Mouse (Mus musculus) lung, adult 2 months (tissue): ENCODE results near the gene Fam133b. TPM values are rescaled to one million over a fixed set of nuclear protein-coding genes. Genes with fewer than 3 reads are reported as not detected.
"Not testable (repeated sequence)": the region's sequence is repeated elsewhere in the genome, so short reads cannot be mapped to it uniquely, and the experiment has no call there.

Source experiments
- DNase-seq: peaks from one replicate; pipeline ENCODE4 v3.0.0; 2022
- H3K4me1 ChIP-seq: fragments of 200-500 bp; 2 replicates; pipeline ENCODE4 v1.6.1; 2011; ENCODE audit warnings: low read length; ENCODE audit not compliant: control insufficient read depth, insufficient read depth
- H3K4me3 ChIP-seq: fragments of 200-500 bp; replicated peaks from 2 replicates; pipeline ENCODE3; 2011; ENCODE audit warnings: low read depth, mild to moderate bottlenecking, control low read depth, low read length; ENCODE audit errors: extremely low read depth
- CTCF ChIP-seq: fragments of 200-500 bp; IDR thresholded peaks from 2 replicates; pipeline ENCODE4 v1.5.1; 2011; ENCODE audit warnings: mild to moderate bottlenecking, low read length, control low read depth; ENCODE audit not compliant: insufficient read depth
- POLR2A ChIP-seq: fragments of 200-500 bp; IDR thresholded peaks from 2 replicates; pipeline ENCODE4 v1.6.1; 2011; ENCODE audit warnings: low read depth, mild to moderate bottlenecking, control low read depth, low read length, borderline replicate concordance; ENCODE audit errors: extremely low read depth
- WGBS: fragments of 180-500 bp; shearing (Covaris S2); methylation state at CpG from one replicate; pipeline ENCODE4 v1.1.7; 2018; 5-methylcytosine and 5-hydroxymethylcytosine counted together
- polyA plus RNA-seq: library from polyadenylated mRNA; depleted of rRNA; stranded (reverse); fragments of >200 nt; gene quantifications from 2 replicates; pipeline ENCODE4 v1.2.3, GENCODE M21; 2012

Fam133b gene
- polyA plus RNA-seq, 1 experiment: 6.4 TPM

DNA sequence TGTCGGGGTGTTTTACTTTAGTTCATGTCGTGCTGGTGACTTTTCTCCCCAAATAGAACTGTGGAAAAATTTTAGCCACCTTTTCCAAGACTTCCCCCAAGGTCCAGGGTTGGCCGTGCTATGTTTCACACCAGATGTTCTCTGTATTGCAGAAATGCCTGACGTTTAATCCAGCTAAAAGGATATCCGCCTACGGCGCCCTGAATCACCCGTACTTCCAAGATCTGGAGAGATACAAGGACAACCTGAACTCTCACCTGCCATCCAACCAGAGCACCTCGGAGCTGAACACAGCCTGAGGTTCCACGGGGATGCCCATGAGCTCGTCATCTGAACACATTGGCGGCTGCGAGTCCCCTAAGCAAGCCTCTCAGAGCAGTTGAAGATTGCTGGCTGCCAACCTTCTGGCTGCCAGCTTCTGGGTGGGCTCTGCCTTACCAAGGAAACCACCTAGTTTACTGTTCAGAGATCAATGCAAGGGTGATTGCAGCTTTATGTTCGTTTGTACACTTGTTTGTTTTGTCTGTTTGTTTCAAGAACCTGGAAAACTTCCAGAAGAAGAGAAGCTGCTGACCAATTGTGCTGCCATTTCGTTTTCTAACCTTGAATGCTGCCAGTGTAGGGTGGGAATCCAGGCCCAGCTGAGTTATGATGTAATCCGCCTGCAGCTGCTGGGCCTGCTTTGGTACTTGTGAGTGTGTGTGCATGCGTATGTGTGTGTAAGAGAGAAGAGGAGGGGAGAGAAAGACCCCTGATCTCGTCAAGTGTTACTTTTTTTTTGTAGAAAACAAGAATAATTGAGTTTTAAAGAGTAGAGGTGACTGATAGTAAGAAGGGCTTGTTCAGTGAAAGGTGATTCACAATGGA lies 22.9 kb upstream of the Fam133b start:
- Histone ChIP-seq H3K4me3 (no peak overlapping the region), H3K4me1 (peaks cover 4% of the 10 kb centered on the region)
- no peak for TF ChIP-seq CTCF
- no peak for TF ChIP-seq POLR2A
- WGBS: 82% methylated on average over 18 of the region's 18 CpGs
- no peak for DNase-seq

DNA sequence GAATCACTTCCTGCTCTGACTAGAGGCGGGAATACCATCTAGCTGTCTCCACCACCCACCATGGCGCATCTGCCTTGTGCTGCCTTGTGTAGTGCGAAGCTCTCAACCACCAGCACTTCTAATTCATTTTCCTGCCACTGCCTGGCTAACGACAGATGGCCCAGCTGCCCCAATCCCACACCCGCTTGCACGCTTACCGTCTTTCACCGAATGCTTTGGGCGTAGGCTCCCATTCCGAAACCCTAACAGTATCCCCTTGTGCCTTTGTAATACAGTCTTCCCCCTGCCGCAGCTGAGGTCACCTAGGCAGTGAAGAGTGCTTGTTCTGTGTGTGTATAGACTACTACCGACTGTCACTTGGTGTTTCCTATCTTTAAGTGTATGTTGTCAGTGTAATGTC lies 21.9 kb upstream of the Fam133b start:
- Histone ChIP-seq H3K4me1 (no peaks in the 10 kb centered on the region), H3K4me3 (no peak overlapping the region)
- no peak for DNase-seq
- TF ChIP-seq CTCF (no peak), POLR2A (no peak)
- 91% methylated on average over 12 of the region's 12 CpGs for WGBS

DNA sequence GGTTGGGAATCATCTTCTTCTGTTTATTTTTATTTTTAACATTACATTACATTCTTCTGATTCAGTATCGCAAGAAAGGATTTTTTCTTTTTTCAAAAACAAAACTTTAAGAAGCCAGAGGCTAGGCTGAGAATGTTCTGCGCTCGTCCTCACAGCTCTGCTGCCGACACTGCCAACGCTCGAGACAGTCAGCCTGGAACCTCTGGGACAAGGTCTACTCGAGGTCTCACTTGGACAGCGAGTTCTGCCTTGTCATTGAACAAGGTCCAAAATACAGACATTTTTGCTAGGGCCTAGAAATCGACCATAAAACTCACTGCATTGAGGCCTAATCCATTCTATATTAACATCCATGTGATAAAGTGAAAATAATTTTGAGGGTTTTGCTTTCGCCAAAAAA lies 20.8 kb upstream of the Fam133b start:
- no peaks in the 10 kb centered on the region for H3K4me1 ChIP-seq
- 88% methylated on average over 10 of the region's 10 CpGs for WGBS
- DNase-seq: no peak
- TF ChIP-seq POLR2A (no peak), CTCF (no peak)
- no peak overlapping the region for H3K4me3 ChIP-seq

DNA sequence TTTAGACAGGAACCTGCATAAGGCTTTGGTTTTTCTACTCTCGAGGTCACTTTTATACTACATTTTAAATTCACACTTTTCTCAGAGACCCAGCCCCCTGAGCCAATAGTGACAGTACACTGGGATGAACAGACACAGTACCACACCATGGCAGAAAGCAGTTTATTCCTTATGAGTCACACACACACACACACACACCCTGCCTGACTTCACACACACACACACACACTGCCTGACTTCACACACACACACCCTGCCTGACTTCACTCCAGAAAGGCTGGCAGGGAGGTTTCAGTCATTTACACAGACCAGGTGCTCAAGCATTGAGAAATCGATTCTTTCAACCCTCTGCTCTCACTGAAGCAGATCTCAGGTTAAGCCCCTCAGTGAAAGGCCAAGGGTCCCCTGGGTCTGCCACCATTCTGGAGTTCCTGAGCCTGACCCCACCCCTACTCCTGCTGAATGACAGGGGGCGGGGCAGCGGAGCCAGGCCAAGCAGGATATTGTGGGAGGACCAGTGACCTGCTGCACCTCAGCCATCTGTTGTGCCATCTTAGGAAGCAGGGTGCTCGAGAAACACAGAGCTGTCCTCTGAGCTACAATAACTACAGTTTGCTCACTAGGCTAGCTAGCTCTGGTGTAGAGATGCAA lies 16.5 kb upstream of the Fam133b start:
- DNase-seq: no peak
- Histone ChIP-seq H3K4me3 (no peak overlapping the region), H3K4me1 (no peaks in the 10 kb centered on the region)
- WGBS: 52% methylated on average over 5 of the region's 5 CpGs
- TF ChIP-seq POLR2A (no peak), CTCF (no peak)

DNA sequence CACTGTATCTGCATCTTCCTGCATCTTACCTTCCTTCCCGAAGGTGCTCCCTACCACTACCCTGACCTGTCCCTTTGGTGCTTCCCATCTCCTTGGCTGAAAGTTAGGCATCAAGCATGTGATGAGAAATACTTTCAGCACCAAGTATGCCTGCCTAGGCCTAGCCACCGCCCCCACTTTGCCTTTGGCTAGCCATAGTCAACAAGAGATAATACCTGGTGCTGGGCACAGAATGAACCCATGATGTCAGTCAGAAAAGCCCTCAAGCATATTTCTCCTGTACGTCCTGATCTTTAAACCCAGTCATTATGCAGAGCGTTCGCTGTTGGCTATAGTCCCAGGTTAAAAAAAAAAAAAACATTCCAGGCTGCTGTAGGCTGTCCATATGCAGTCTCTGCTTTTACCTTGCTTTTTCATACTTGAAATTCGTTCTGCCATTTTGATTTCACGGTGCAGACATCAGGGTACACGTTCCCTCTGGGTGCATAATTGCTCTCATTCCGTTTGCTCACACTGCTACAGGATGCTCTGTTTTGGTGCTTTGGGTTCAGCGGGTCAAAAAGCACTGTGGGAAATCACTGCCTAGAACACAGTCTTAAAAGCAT lies 13.9 kb upstream of the Fam133b start:
- Histone ChIP-seq H3K4me3 (no peak overlapping the region), H3K4me1 (no peaks in the 10 kb centered on the region)
- no peak for TF ChIP-seq CTCF
- TF ChIP-seq POLR2A: no peak
- 82% methylated on average over 10 of the region's 10 CpGs for WGBS
- no peak for DNase-seq

DNA sequence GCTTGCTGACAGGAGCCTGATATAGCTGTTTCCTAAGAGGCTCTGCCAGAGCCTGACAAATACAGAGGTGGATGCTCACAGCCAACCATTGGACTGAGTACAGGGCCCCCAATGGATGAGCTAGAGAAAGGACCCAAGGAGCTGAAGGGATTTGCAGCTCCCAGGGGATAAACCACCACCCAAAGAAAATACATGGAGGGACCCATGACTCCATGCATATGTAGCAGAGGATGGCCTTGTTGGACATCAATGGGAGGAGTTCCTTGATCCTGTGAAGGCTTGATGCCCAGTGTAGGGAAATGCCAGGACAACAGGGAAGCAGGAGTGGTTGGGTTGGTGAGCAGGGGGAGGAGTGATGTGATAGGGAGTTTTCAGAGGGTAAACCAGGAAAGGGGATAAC lies 11.6 kb upstream of the Fam133b start:
- H3K4me1 ChIP-seq, H3K4me3 ChIP-seq, DNase-seq: not testable (repeated sequence)

DNA sequence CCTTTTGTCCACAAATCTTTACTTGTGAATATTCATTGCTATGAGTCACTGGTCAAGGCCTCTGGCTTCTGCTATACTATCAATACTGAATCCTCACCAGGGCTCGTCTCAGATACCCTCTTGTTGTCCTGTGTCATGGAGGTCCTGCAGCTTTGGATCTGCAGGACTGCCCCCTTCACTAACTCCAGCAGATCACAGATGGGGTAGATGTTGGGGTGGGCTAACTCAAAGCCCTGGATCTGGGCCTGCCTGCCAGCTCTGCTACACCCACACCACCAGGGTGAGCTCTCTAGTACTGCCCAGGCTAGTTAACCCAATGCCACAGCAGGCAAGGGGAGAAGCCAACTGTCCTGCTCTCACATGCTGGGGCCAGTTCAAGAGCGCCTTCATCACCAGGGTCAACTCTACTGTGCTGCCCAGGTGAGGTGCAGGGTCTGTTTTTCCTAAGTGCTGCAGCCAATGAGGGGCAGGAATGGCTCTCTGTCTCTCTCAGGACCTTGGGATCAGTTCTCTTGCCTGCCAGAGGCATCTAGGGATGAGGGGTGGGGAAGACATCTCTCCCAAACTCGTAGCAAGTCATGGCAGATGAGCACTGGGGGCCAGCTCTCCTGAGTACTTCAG lies 6.9 kb upstream of the Fam133b start:
- WGBS: 66% methylated on average over 3 of the region's 3 CpGs
- no peak for DNase-seq
- Histone ChIP-seq H3K4me1 (no peaks in the 10 kb centered on the region), H3K4me3 (no peak overlapping the region)
- no peak for TF ChIP-seq POLR2A
- TF ChIP-seq CTCF: no peak

DNA sequence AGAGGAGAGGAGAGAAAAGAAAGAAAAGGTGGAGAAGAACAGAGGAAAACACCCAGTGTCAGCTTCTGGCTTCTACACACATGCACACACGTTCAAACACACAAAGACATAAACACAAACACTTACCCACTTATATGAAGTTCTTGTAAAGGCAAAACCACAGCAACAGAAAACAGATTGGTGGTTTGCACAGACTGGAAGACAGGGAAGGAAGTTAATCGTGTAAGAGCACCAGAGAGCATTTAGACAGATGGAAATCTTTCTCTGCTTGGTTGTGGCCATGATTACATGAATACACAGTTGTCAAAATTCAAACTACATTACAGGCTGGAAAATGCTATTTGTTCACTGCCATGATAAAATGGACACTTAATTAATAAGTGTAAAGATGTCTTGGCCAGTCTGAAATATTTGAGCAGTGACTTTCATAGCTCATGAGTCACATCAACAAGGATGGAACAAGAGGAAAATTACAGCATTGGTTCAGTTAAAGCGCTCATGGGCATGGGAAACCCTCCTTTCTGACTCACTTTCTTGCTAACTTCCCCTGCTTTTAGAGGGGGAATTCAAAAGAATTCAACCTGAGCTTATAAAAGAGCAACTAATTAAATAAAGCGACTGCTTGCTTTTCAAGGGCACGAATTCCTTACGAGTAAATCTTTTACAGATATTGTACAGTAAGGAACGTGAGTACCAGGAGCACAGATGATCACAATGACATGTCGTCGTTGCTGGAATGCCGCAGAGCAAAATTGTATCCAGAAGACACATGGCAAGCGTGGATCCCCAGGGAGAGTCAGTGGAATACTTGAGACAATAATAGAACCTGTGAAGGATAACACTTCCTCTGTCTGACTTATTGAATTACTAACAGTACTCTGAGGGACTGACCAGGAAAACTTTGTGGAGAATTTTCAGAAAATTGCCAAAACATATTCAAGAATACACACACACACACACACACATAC lies 4.8 kb upstream of the Fam133b start:
- H3K4me1 ChIP-seq: no peaks in the 10 kb centered on the region
- WGBS: 47% methylated on average over 11 of the region's 11 CpGs
- no peak overlapping the region for H3K4me3 ChIP-seq
- no peak for DNase-seq
- TF ChIP-seq CTCF: no peak
- no peak for TF ChIP-seq POLR2A

DNA sequence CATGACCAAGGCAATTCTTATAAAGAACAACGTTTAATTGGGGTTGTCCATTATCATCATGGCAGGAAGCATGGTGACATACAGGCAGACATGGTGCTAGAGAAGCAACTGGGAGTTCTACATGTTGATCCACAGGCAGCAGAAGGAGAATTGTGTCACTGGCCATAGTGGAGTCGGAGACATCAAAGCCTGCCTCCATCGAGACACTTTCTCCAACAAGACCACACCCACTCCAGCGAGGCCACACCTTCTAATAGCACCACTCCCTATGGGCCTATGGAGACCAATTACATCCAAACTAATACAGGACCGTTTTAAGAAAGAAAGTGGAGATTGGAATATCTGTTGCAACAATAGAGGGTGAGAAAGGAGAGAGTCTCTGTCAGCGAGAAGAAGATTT lies 1.8 kb upstream of the Fam133b start:
- no peak overlapping the region for H3K4me3 ChIP-seq
- peaks cover 5% of the 10 kb centered on the region for H3K4me1 ChIP-seq
- TF ChIP-seq CTCF (no peak), POLR2A (no peak)
- no peak for DNase-seq
- WGBS: 69% methylated on average over 6 of the region's 6 CpGs
